Mouse (Mus musculus) spleen, adult 12 weeks (tissue): ENCODE data around the gene Rbfox1.

Experiments used
- DNase-seq: peaks from one replicate; pipeline ENCODE4 v3.0.0; 2022; ENCODE audit warnings: low spot score

The Rbfox1 gene

DNA sequence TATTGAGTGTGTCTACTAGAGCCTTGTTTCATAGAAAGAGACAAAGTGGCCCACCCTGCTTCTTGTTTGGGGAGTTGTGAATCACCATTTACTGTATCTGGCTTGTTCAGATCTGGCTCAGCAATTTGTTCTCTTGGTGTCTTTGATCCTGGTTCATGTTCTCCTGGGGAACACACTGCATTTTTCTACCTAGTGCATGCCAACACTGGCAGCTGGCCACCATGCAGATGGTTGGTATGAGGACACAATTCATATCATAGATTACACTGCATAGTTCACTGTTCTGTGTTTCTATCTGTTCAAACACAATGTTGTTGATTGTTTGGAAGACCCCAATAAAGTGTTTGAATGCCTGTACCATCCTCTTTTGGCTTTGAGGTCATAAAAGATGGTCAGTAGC is 948.3 kb downstream of the Rbfox1 start:
- DNase-seq = no peak

DNA sequence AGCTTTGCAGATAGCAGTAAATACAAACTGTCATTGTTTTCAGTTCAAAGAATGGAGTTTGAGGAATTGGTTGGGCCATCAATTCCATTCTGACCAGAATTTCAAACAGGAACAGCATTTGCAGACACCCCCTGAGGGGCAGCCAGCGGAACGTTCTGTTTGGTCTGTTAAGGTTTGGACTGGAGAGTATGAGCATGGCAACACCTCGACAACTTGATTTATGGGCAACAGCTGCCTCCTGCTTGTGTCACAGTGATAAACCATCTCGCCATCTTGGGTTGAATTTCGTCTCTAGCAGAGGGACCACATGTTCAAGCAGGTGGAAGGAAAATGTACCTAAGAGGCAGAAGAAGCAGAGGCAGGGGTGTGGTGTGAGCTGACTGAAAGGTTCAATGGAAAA is 949.9 kb downstream of the Rbfox1 start:
- DNase-seq = no peak

DNA sequence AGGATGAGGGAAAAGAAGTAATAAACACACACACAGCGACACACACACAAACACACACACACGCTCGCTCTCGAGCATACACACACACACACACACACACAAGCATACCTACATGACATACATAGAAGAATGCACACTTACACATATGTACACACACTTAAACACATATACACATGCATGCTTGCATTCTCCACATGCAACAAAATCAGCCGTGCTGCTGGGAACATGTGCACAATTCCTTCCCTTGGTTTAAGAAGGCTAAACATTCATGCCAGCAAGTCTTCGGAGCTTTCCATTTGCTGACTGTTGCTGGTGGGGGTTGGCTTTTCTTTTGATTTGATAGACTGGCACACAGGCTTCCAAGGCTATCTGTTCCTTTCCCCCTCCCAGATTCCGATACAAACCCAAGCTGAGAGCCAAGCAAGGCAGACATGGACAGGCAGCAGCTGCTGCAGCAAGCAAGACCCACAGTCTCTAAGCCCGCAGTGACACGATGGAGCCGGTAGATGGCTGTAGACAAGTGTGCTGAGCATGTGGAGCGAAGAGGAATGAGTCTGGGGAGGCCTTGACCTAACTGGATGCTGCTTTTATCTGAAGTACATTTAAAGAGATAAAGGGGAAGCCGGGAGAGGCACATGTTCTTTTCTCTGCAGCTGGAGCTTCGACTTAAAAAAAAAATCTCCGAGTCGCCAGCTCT is 954.3 kb downstream of the Rbfox1 start:
- DNase-seq = no peak

DNA sequence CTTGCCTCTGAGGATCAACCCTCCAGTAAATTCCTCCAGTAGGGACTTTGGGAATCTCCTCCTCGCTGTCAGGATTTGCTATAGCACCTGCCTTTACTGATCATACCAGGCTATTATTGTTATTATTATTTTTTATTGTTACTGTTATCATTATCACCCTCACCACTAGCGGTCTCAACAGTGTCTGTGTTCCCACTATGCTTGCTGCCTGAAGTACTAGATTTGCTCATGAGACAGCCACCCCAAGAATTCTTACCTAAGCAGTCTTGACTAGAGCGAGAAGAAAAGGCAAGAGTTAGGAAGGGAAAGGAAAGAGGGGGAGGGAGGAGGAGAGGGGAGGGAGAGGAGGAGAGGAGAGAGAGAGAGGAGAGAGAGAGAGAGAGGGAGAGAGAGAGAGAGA is 954.9 kb downstream of the Rbfox1 start:
- DNase-seq = no peak

DNA sequence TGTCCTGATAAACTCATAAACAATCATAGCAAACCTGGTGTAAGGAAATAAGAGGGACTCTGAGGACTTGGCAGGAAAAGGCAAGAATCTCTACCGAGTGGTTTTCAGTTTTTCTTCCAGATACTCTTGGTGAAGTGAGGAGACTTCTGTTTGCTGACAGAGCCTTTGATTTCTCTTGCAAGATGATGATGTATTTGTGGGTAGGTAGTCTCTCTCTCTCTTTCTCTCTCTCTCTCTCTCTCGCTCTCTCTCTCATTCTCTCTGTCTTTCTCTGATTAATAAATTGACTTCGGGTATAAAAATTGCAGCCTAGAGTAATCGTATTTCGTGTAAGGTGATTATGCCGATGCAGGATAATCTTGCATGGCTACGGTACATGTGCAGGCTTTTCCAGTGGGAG is 955.3 kb downstream of the Rbfox1 start:
- DNase-seq = no peak

DNA sequence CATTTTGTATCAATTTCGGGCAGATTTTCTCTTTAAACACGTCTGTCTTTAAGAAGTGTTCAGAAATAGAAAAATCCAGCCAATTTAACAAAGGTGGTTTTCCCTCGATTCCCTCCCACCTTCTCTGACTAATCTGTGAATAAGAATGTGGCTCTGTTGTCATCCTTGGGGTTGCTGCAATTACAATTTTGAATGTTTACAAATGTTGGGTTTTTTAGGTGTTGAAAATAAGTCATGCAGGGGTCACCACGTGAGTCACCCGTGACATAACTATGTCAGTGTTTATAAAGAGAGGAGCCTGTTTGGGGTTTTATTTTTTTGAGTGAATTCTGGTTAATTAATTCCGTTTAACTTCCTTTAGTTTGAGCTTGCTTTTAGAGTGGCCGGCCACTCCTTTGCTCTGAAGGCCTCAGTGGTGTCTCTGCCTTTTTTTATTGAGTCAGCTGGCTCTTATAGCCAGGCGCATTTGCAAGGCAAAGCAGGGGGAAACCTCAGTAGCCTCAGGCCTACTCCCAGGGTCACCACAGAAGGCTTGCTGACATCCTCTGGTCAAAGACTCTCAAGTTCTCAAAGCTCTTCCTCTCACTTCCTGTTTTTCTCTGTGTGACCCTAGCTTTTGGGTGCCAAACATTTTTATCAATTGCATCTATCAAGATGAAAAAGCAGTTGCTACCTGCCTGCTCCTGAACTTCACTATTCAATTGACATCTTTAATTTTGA is 957.1 kb downstream of the Rbfox1 start:
- no peak for DNase-seq

DNA sequence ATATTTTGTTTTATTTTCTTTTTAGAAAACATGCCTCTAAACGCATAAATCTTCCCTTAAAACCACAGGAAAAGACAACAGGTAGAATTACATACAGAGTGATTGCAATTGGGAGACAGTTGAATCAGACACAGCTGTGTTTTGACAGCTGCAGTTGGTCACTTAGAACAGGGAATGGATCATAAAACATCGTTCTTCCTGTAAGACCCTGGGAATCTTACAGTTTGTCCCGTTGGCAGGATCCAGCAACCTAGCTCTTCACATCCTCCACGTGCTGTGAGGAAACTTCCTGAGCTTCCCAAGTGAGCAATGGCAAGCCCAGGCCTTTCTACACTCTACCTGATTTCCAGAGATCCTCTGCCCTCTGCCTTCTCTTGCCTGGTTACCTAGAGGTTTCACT is 959.5 kb downstream of the Rbfox1 start:
- DNase-seq = no peak

DNA sequence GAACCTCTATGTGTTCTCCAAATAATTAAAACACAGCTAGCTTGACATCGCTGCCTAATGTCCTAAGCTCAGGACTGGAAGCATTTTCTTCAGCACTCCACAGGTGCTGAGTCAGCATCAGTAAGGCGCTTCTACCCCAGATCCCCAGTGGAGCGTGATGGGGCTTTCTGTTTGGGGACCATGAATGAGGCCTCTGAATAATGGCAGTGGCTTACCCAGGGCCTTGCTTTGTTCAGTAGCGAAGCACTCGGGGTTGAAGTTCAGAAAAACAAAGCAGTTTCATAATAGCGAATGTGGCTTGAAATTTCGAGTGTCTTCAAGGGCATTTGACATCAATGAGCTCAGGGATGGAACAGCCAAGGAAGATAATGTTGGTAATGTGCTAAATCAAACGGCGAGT is 966.2 kb downstream of the Rbfox1 start:
- DNase-seq = no peak

DNA sequence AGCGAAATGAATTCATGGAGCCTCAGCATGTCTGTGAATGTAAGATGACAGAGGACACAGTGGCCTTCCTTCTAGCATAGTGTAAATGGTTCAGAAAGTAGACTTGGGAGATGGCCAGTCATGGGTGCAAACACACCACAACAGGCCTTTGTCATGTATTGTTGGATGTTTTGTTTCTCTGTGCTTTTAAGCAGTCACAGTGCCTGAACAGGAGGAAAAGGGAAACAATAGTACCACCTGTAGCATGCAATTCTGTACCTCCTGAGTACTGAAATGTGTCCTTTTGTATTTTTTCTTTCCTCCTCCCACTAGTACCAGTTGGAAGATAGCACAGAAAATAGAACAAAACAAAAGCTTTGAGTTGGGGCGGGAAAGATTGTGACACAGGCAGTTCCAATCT is 968.6 kb downstream of the Rbfox1 start:
- no peak for DNase-seq

DNA sequence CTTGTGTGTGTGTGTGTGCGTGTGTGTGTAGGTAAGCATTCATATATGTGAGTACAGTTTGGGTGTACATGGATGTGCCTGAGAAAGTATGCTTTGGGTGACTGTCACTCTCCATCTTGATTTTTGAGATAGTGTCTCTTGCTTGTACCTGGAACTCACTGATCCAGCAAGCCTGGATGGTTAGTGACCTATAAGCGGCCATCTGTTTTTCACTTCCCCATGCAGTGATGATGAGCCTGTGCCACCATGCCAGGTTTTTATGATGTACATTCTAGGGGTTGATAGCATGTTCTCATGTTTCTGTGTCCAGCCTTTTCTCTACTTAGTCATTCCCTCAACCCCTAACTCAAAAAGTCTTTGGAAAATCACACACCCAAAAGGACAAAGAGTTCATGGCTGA is 976.5 kb downstream of the Rbfox1 start:
- DNase-seq = no peak

DNA sequence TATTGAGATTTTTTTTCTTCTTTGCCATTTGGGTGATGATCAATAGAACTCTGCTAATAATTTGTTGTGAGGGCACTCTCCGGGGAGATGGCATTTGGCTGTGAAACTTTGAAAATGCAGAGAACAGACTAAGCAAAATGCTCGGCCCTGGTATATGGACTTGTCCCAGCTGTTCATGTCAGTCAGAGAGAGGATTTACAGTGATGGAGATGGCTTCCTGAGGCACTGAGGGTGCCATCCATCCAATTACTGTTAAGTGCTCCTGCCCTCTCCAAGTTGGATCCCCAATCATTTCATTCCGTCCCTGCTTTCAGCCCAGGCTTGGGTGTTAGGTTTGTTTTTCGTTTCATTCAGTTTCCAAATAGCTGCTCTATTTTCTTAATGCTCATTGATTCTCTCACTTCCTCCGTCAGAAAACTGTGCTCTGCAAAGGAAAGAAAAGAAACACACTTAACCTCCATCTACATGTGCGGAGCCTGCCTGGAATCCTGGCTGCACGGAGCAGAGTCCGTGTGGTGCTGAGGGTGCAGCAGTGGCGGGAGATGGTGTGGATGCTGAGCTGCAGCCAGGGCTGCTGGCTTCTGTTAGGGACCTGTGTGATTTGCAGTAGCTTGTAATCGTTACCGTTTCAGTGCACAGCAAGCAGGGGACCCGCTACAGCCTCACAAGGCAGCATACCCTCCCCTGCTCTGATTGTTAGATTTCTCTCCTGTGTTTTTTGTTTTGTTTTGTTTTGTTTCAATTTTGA is 997.7 kb downstream of the Rbfox1 start:
- no peak for DNase-seq

DNA sequence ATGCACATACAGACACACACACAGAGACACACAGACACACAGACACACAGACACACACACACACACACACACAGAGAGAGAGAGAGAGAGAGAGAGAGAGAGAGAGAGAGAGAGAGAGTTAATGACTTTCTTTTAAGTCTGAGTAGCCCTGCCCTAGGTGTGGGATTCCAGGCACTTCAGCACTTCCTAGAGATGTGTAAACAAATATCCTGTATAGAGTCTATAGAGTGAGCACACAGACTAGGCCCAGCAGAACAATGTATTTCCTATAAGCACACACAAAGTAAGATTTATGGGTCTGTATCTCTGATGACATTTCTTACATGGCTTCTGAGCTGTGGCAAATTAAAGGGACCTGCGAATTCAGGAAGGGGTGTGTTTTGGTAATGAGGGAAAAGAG is 998.6 kb downstream of the Rbfox1 start:
- no peak for DNase-seq

DNA sequence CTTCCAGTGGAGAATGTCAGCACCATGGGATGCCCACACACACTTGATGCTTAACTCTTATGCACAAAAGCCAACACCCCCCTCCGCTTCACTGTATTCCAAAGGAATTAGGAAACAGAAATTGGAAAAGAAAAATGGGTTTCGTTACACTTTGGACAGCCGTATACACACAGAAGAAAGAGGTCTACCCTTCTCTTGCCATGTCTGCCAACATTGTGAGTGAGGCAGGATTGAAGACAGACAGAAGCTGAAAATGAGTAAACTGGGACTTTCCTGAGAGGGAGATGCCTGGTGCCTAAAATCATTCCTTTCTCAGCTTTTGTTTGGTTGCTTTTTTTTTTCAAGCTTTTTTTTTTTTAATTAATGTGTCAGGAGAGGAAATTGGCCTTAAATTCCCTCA is 1000.5 kb downstream of the Rbfox1 start:
- DNase-seq = no peak

DNA sequence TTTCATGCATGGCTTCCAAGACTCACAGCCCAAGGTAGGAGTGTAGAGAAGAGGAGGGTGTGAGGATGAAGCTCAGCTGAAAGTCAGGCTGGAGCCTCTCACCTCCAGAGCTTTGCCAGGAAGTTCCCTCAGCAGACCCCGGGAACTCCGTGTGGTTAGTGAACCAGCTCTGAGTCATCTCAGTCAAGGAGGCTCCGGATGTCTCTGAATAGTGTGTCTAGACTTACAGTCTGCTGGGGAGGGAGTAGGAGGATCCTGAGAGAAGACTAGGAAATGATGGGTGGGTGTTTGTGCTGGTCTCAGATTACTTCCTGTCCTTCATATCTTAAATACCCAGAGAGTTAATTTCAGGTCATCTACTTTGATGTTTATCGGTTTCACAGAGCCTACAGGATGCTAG is 1004.1 kb downstream of the Rbfox1 start:
- no peak for DNase-seq

DNA sequence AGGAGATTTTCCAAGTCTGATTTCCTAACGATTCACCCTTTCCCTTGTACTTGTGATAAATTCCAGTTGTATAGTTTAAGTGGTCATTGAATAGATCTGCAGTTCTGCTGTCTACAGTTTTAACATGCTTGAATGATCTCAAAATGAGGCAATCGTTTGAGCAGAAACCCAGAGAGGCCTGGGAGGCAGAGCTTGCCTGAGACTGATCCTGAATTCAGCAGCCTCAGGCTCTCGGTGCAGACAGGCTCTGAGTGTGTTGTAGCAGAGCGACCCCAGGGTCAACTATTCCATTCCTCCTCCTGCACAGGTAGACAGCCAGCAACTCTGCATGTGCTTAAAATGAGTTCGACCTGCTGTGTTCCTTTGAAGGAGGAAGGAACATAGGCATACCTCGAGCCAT is 1012.6 kb downstream of the Rbfox1 start:
- no peak for DNase-seq

DNA sequence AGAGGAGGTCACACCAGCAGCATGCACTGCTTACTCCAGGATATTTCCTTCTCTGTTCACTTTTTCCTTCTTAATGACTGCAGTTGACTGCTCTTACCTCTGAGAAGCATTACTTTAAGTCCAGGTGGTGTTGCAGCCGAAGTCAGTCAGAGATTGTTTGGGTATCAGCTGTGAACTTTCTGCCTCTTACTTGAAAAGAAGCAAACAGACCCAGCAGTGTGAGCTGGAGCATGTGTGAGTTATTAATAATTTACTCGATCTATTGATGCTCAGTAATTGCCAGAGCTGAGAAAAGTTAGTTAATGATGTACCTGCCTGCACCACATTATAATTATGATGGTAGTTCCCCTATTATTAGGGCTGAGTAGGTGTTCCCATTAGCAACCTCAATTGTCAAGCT is 1014.9 kb downstream of the Rbfox1 start:
- no peak for DNase-seq

DNA sequence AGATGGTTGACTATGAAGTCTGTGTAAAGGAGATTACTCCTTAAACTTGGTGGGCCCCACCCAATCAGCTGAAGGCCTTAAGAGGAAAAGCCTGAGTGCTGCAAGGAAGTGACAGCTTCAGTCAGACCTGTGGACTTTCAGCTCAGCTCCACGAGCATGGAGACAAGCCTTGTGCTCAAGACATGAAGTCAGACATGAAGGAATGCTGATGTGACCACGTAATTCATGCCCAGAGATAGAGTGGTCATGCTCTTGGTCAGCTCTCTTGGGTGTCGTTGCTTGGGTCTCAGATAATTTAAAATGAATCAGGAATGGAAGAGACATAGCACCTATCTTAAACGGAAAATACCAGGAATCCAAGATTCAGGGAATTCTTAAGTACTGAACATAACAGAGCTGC is 1019.8 kb downstream of the Rbfox1 start:
- no peak for DNase-seq

DNA sequence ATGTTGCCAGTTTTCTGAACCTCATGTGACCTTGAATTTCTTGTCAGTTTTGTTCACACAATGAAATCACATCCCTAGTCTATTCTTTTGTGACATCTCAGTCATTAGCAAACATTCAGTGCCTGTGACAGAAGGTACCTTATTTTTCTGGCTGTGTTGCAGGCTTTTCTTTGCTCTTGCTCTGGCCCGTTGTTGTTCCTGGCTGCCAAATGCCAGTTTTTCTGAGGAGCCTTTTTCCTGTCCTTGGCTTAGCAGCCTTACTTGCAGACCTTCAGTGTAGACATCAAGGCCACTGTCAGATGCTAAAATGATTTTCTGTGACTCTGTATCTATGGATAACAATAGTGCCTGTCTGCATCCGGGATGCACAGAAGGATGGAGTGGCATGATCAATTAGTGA is 1020.8 kb downstream of the Rbfox1 start:
- no peak for DNase-seq

DNA sequence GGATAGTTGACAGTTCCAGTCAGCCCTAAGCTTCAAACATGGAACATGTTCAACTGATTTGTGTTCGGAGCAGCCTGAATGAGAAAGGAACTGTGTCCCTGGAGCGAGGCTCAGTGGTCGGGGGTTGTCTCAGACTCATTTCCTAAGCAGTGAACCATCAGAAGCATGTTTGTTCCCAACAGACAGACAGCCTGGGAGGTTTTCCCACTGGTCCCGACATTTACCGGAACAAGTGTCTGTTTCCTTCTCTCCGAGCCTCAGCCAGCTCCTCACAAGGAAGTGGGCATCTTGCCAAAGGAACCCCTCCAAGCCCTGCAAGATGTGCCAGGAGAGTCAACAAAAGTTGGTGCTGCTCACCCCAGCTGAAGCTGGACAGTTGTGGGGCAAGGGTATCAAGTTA is 1022.4 kb downstream of the Rbfox1 start:
- DNase-seq = no peak

DNA sequence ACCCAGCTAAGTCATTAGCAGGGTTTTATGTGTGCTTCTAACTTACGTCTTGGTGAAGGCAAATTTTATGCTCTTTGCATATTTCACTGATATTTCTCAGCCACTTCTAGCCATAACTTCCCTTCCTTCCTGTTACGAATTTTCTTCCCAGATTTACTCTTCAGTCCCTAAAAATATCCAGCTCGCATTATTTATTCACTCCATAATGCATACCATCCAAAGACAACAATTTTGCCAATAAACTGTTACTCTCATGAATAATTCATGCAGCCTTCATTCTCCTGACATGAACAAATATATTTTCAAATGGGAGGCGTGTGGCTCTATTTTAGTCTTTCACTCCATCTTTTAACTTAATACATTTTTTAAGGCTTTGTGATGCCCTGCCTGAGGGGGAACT is 1029.4 kb downstream of the Rbfox1 start:
- no peak for DNase-seq

DNA sequence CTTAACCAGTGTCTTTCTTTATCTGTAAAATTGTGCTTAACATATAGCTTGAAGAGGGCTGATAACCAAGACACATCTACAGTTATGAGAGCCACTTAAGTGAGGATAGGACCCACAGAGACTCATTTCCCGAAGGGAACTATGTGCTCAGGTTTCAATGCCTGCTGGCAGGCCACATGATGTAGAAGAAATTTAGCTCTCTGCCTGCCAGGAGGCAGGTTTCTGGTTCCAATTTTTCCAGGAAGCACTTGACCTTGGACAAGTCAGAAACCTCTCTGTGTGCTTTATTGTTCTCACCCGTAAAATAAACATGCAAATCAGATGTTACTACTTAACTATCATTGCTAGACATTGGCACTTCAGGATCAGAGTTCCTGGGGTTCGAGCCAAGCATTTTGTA is 1033.5 kb downstream of the Rbfox1 start:
- DNase-seq = no peak

DNA sequence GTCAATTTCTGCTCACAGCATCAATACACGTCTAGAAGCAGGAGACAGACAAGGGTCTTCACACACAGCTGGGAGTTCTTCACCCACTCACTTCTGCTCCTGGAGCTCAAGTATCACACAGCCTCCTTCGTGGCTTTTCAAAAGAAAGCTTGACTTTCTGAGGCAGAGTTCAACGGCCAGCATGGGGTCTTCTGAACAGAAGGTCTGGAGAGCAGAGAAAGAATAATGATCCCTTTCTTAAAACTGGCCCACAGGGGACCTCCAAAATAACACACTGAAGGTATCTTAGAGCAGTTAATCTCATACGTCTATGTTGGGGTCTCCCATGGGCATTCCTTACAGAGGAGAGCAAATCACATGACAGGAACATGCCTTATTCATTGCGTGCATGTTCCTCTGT is 1034.5 kb downstream of the Rbfox1 start:
- DNase-seq = no peak

DNA sequence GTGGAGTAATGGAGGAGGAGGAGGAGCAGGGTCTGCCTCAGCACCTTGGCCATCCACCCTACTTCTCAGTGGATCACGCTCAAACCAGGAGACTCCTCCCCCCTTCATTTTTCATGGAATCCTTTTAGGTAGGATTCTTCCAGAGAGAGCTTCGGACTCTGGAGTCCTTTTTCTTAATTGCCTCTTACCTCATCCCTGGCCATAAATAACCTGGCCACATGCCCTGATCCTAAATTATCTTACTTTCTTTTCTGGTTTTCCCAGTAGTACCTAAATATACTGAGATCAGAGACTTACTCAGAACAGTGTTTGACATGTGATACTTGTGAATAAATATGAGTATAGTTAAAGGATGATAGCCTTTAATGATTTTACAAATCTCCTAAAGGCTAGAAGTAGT is 1042.5 kb downstream of the Rbfox1 start:
- DNase-seq = no peak
